Mouse (Mus musculus): Measurements from ENCODE around the gene Dusp12.

Dusp12 gene

DNA sequence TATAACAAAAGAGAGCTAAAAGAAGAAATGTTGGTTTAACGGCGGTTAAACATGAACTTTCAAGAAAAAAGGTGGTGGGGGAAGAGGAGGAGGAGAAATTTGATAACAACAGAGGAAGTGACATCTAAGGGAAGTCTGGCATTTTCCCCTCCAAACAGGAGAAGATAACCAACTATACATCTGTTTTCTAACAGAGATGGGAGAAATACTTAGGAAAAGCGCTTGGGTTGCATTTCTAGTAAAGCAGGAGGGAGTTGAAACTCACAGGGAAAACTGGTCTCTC is 23.0 kb downstream of the Dusp12 start:
- no peak for DNase-seq (ENCODE audit: low spot score)

DNA sequence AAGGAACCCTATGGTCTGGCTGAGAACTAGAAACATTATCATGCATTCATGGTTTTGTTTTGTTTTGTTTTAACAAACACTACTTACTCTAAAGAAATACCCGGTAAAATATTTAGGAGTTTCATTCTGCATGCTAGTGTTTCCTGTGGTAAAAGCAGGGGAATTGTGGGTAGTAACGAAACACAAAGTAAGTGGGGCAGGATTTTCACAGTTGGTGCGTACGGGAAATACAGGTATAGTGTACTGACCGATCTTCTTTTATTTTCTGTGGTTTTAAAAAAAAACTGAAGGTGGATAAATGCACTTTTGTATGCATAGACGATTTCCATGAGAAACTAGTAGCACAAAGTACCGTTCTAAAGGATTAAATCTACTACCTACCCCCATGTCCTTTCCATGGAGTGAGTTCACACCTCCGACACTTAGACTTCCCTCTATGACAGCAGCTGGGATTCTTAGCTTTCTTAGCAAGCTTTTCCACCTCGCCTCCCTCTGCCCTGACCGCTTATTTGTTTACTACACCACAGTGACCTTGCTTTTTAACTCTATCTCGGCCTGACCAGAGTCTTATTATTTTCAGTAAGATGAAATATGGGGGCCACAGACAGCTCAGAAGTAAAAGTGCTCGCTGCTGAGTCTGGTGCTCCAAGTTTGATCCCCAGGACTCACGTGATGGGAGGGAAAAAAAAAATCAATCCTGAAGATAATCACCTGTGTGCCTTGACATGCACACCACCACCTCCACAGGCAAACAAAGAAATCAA is 23.5 kb downstream of the Dusp12 start:
- no peak for DNase-seq (ENCODE audit: low spot score)

GRCm38 (mm10) chr1:170858872-170859271 is 26.5 kb downstream of the Dusp12 start:
- no peak for DNase-seq (ENCODE audit: low spot score)

DNA sequence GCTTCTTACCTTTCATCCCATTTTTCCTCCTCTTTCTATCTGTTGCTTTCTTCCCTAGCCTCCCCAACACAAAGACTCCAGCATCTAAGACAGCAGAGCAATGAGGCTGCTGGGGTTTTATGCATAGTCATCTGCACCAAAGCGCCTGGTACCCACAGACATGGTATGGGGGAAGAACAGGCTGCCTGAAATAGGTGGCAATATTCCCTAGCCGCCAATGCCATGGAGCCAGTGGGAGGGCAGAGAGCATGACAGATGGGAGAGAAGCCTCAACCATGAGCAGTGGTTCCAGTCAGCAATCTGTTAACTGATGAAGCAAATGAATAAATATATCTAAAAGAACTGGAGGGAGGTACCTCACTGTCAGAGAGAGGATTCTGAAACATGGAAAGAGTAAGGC is 28.0 kb downstream of the Dusp12 start:
- DNase-seq (ENCODE audit: low spot score), result no peak

DNA sequence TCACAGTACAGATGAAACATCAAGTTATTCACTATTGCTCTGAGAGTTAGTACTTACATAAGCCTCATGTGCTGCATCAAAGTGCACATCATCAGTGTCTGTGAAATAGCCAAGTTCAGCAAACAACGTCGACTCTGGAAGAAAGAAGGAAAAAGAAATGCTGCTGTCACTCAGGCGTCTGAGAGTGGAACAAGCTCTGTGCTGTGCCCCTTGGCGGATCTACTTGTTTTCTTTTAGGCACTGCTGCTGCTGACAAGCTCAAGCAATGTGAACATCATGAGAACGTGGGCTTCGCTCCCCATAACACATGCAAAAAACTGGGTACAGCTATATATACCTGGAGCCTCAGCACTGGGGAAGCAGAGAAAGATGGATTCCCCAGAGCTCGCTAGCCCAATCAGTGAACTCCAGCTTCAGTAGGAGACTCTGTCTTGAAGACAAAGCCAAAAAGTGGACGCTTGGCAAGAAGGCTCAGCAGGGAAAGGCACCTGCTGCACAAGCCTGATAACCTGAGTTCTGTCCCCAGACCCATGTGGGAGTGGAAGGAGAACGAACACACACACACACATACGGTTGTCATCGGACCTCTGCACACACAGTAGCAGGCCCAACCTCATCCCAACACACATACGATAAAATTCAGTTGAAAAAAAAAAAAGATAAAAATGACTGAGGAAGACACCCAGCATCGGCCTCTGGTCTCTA is 30.1 kb downstream of the Dusp12 start:
- no peak for DNase-seq (ENCODE audit: low spot score)

DNA sequence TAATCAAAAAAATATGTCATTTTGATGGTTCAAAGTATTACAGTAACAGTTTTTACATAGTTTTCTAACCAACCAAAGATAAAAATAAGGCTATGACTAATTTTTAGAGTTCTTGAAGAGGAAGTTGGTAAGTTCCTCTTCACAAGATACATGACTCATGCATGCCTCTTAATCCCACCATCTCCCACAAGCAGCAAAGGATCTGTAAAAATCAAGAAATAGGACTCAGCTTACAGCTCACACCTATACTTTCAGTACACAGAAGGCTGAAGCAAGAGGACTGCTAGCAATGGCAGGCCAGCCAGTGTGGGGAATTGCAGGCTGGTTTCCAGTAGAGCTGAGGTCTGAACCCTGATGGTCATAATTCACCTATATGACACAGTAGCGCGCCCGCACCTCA is 31.7 kb downstream of the Dusp12 start:
- DNase-seq (ENCODE audit: low spot score), result no peak

- no peak for DNase-seq (ENCODE audit: low spot score)
These were observed 34.4 kb downstream of the Dusp12 start for GRCm38 (mm10) chr1:170850637-170851624.

- no peak for DNase-seq (ENCODE audit: low spot score)
These were observed 35.3 kb downstream of the Dusp12 start for GRCm38 (mm10) chr1:170850007-170850406.

DNA sequence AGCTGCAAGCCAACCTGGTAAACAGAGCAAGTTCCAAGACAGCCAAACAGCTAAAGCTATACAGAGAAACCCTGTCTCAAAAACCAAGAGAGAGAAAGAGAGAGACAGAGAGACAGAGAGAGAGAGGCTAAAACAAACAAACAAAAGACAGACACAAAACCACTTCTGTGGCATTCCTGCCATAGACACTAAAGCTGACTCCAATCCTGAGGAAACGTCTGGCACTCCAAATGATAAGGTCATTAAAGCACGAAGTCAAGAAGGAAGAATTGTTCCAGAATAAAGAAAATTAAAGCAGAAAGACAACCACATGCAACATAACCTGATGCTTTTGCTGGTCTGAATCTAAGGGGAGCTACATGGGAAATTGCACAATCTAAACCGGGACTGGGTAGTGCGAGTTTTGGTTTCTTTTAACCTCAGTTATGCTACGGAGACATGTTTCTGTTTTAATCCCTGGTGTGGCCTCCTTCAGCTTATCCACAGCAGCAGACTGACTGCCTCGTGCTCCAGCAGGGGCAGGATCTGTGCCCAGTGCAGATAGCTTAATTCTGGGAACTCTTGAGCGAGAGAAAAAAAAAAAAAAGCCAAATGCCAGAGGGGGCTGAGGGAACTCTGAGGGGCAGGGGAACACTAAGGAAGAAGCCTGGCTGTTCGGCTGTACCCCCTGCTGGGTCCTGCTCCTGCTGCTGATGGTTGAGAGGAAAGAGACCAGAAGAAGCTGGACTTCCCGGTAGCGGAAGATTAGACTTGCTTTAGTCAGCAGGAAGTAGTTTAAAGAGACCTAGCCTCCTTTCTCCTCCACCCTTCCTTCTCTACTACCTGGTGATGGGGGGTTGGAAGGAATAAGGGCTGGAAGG is 39.7 kb downstream of the Dusp12 start:
- DNase-seq (ENCODE audit: low spot score), result no peak

- DNase-seq (ENCODE audit: low spot score), result no peak
These were observed 41.0 kb downstream of the Dusp12 start for GRCm38 (mm10) chr1:170844380-170844779.

DNA sequence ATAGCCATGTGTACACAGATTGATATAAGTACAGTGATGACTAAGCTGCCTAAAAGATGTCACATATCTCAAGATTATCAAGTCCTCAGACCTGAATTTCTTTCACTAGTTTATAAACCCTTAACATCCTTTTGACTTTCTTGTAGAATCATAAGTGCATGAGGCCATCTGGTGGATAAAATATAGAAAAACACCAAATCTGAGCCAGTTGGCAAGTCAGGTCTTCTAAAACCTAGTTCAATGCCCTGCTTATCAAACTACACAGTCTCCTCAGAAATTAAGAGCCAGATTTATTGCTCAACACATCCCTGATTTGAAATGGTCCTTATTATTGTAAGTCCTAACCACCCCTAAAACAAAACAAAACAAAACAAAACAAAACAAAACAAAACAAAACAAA is 45.7 kb downstream of the Dusp12 start:
- DNase-seq (ENCODE audit: low spot score), result no peak

- no peak for DNase-seq (ENCODE audit: low spot score)
These were observed 50.6 kb downstream of the Dusp12 start for GRCm38 (mm10) chr1:170834756-170835155.

- DNase-seq (ENCODE audit: low spot score), result no peak
These were observed 55.6 kb downstream of the Dusp12 start for GRCm38 (mm10) chr1:170829781-170830180.

DNA sequence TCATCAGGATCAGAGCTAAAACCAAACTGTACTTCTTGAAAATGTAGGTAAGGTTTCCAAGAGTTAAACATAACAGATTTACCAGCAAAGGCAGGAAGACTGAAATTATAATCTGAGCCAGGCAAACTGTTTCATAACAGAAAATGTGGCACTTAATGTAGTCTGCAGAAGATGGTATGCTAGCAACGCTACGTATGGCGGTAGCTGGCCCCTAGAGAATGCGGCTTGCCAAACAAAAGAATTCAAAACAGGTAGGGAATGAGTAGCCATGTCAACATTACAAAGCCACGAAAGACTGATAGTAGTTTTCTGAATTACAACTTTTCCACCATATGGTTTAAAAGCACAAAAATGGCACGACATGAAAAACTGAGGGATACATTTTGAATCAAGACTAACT is 56.0 kb downstream of the Dusp12 start:
- no peak for DNase-seq (ENCODE audit: low spot score)
